Mouse (Mus musculus) lung, adult 2 months (tissue): ENCODE data around the gene Galnt15. TPM values are rescaled to one million over a fixed set of nuclear protein-coding genes. Genes with fewer than 3 reads are reported as not detected.

Experiments
- DNase-seq: peaks from one replicate; pipeline ENCODE4 v3.0.0; 2022
- H3K4me1 ChIP-seq: fragments of 200-500 bp; 2 replicates; pipeline ENCODE4 v1.6.1; 2011; ENCODE audit warnings: low read length; ENCODE audit not compliant: control insufficient read depth, insufficient read depth
- H3K4me3 ChIP-seq: fragments of 200-500 bp; replicated peaks from 2 replicates; pipeline ENCODE3; 2011; ENCODE audit warnings: low read depth, mild to moderate bottlenecking, control low read depth, low read length; ENCODE audit errors: extremely low read depth
- CTCF ChIP-seq: fragments of 200-500 bp; IDR thresholded peaks from 2 replicates; pipeline ENCODE4 v1.5.1; 2011; ENCODE audit warnings: mild to moderate bottlenecking, low read length, control low read depth; ENCODE audit not compliant: insufficient read depth
- POLR2A ChIP-seq: fragments of 200-500 bp; IDR thresholded peaks from 2 replicates; pipeline ENCODE4 v1.6.1; 2011; ENCODE audit warnings: low read depth, mild to moderate bottlenecking, control low read depth, low read length, borderline replicate concordance; ENCODE audit errors: extremely low read depth
- WGBS: fragments of 180-500 bp; shearing (Covaris S2); methylation state at CpG from one replicate; pipeline ENCODE4 v1.1.7; 2018; 5-methylcytosine and 5-hydroxymethylcytosine counted together
- polyA plus RNA-seq: library from polyadenylated mRNA; depleted of rRNA; stranded (reverse); fragments of >200 nt; gene quantifications from 2 replicates; pipeline ENCODE4 v1.2.3, GENCODE M21; 2012

The Galnt15 gene
- polyA plus RNA-seq, 1 experiment = 9.3 TPM

DNA sequence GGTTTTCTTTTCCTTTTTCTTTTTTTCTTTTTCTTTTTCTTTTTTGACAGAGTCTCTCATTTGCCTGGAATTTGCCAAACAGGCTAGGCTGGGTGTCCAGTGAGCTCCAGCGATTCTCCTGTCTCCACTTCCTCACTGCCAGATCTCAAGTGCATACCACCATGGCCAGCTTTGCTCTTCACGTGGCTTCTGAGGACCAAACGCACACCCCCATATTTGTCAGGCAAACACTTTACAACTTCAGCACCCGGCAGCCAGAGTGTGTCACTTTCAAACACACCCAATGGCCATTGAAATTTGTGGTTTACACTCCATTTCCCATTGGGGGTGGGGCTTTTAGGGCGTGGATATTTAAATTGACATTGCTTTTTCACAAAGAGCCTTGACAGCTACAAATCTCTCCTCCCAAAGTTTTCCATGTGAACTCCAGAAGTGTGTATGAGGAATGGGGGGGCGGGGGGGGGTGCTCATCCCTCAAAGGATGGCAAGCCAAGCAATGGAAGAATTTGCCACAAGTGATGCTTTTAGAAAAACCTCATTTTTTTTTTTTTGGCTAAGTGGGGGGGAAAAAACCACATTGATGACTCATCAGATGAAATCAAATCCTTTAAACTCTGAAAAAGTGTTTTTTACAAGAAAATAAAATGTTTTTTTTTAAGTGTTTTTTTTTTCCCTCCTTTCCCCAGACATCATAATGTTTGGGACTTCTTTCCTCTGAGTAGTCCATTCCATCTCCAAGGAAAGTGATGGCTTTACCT, 17.1 kb upstream of the Galnt15 start:
- H3K4me3 ChIP-seq = no peak overlapping the region
- no peak for DNase-seq
- TF ChIP-seq POLR2A (no peak), CTCF (no peak)
- H3K4me1 ChIP-seq = peaks cover 11% of the 10 kb centered on the region
- 38% methylated on average over 6 of the region's 6 CpGs for WGBS

DNA sequence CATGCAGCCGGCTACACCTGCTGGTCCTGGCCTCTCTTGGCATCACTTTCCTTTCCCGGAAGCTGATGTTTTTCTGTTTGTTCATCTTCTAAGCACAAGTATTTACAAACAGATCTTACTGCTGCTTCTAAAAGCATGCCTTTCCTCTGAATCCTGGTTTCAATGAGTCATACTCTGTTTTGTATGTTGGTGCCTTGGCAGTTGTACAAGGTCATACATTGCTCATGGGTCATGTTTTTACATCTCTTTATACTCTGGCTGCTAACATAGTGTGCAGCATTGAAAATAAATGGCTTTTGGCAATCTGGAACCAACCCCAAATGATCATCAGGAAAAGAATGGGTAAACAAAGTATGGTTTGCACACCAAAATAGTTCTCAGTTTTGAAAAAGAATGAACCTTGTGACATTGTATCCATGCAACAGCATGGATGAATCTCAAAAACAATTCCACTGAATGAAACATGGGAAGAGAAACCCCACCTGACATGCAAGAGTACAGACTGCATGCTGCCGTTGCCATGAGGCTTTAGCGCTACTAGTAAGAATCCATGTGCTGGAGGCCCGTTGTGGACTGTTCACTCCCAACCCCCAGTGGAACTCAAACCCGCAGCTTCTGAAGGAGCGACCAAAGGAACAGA, 13.5 kb upstream of the Galnt15 start:
- DNase-seq = no peak
- Histone ChIP-seq H3K4me3 (no peak overlapping the region), H3K4me1 (peaks cover 11% of the 10 kb centered on the region)
- TF ChIP-seq POLR2A (no peak), CTCF (no peak)
- WGBS = 59% methylated on average over 7 of the region's 7 CpGs

DNA sequence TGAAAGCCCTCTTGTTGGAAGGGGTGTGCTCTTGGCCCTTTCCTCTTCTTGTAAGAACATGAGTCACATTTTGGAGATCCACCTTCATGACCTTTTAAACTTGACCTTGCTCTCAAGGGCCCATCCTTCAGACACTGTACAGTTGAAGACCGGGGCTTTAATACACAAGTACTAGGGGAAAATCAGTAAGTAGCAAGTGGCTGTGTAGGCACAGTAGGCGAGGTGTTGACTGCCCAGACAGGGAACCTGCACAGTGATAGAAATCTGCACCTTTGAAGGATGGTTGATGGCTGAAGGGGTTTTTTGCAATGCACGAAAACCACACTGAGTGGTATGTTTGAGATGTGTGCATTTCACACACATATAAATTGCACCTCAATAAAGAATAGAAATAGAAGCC, 12.3 kb upstream of the Galnt15 start:
- no peak for TF ChIP-seq CTCF
- TF ChIP-seq POLR2A = no peak
- WGBS = 77% methylated on average over 3 of the region's 3 CpGs
- H3K4me1 ChIP-seq = peaks cover 11% of the 10 kb centered on the region
- DNase-seq = no peak
- H3K4me3 ChIP-seq = no peak overlapping the region

DNA sequence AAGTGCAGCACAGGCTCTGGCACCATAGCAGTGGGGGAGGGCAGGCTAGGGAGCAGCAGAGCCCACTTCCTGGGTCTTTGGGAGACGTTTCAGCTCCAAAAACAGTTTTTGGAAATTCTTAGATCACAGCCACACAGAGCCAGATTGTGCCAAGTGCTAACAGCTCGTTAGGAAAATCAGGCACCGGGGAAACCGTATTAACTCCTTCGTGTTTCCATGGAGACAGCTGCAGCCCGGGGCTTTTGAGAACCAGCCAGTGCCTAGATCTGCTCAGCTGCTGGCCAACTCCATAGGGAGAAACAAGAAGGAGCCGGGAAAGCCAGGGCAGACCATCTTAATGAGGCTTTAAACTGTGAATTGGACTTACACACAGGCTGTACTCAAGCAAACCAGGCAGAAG, 11.9 kb upstream of the Galnt15 start:
- TF ChIP-seq CTCF (no peak), POLR2A (no peak)
- Histone ChIP-seq H3K4me1 (peaks cover 11% of the 10 kb centered on the region), H3K4me3 (no peak overlapping the region)
- DNase-seq = no peak
- WGBS = 21% methylated on average over 7 of the region's 7 CpGs

DNA sequence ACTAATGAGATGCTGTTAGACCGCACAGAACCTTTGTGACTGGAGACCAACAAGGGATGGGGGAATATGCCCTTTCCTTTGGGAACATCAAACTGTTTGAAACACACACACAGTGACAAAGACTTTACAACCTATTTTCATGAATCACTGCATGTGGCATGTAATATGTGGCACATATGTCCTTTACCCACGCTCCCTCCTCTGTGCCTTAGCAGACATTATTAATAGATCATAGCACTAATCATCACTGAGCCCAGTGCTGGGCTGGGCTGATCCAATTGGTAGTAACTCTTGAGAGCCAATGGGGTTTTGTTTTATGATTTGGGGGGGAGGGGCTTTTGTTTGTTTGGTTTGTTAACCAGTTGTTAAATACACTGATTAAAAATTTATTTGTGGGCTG, 11.3 kb upstream of the Galnt15 start:
- TF ChIP-seq POLR2A = no peak
- no peak for TF ChIP-seq CTCF
- no peak overlapping the region for H3K4me3 ChIP-seq
- WGBS = 87% methylated on average over 2 of the region's 2 CpGs
- H3K4me1 ChIP-seq = peaks cover 11% of the 10 kb centered on the region
- DNase-seq = no peak

DNA sequence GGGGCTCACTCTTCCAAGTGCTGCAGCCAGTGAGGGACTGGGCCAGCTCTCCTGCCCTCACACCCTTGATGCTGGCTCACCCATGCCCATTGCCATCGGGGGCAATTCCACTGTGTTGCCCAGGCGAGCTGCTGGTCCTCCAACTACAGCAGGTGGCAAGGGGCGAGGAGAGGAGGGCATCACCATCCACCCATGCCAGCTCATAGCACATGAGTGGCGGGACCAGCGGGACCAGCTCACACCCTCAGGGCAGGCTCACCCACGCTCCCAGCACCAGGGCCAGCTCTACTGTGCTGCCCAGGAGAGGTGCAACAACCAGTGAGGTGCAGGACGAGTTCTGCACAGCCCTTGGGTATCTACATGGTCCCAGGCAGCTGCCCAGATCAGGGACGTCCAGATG, 9.7 kb upstream of the Galnt15 start:
- Histone ChIP-seq H3K4me1 (peaks cover 11% of the 10 kb centered on the region), H3K4me3 (no peak overlapping the region)
- DNase-seq = no peak
- TF ChIP-seq POLR2A (no peak), CTCF (no peak)
- WGBS = 79% methylated on average over 8 of the region's 8 CpGs

DNA sequence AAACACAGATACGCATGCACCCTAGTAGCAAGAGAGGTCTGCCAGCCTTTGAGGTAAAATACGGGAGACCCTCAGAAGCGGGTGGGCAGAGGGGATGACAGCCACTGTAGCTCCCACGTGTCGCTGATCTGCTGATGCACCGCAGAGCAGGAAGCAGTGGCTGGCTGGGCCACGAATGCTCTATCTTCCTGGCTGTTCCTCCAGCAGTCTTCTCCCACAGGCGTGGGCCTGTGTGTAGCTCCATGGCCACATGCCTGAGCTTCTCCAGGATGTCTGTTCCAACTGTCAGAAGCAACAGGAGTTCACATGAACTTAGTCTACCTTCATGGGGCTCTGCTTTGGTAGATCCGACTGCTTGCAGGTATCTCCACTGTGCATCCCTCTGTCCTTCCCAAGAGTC, 6.8 kb upstream of the Galnt15 start:
- DNase-seq = no peak
- Histone ChIP-seq H3K4me3 (no peak overlapping the region), H3K4me1 (no peaks in the 10 kb centered on the region)
- WGBS = 69% methylated on average over 9 of the region's 9 CpGs
- TF ChIP-seq CTCF = no peak
- no peak for TF ChIP-seq POLR2A

GRCm38 (mm10) chr14:32022450-32022849, 6.3 kb upstream of the Galnt15 start:
- no peaks in the 10 kb centered on the region for H3K4me1 ChIP-seq
- no peak for DNase-seq
- TF ChIP-seq POLR2A = no peak
- TF ChIP-seq CTCF = no peak
- no peak overlapping the region for H3K4me3 ChIP-seq

DNA sequence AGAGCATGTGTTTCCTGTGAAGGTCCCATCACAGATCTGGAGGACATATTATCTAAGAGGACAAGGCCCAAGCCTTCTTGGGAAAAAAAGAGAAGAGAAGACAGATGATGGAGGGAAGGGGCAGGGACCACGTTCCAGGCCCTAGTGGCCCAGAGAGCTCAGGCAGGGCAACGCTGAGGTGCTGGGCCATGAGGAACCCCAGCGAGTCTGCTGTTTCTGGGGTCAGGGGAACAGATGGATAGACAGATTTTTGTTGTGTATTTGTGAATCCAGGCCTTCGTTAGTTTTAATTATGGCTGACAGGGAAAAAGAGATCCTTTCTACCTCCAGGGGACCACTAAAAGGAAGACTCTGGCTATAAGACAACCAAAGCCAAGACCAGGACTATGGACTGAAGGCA, 4.9 kb upstream of the Galnt15 start:
- no peak for DNase-seq
- Histone ChIP-seq H3K4me3 (no peak overlapping the region), H3K4me1 (no peaks in the 10 kb centered on the region; the same call in none of the 2 replicates)
- TF ChIP-seq POLR2A = no peak
- no peak for TF ChIP-seq CTCF
- WGBS = 86% methylated on average over 4 of the region's 4 CpGs

GRCm38 (mm10) chr14:32027218-32027617, 1.6 kb upstream of the Galnt15 start:
- no peak for TF ChIP-seq POLR2A
- no peak for TF ChIP-seq CTCF
- no peak for DNase-seq
- H3K4me3 ChIP-seq = no peak overlapping the region
- 86% methylated on average over 7 of the region's 7 CpGs for WGBS
- H3K4me1 ChIP-seq = no peaks in the 10 kb centered on the region; the same call in none of the 2 replicates

GRCm38 (mm10) chr14:32029411-32029992, 713 bp downstream of the Galnt15 start:
- Histone ChIP-seq H3K4me1 (no peaks in the 10 kb centered on the region; the same call in none of the 2 replicates), H3K4me3 (peak overlapping the region; percentile 40)
- DNase-seq = no peak
- 54% methylated on average over 14 of the region's 14 CpGs for WGBS
- TF ChIP-seq CTCF (no peak), POLR2A (peak; percentile 27; the same call in 1 of the 2 replicates)
